Mouse (Mus musculus) CH12.LX (cell line): Measurements from ENCODE around the gene Phf1.

Experiments used
- CTCF ChIP-seq, 2 experiments: IDR thresholded peaks in 1 of 2; conservative IDR thresholded peaks in 1 of 2; 2 replicates each; pipeline ENCODE4 v1.5.1; 2011 to 2012; ENCODE audit warnings: low read depth in 2 of 2, low read length in 2 of 2, improper control_type of control experiment in 1 of 2, inconsistent platforms in 1 of 2, mild to moderate bottlenecking in 1 of 2, moderate library complexity in 1 of 2
- MAX ChIP-seq: IDR thresholded peaks from 2 replicates; pipeline ENCODE4 v1.6.1; 2011; ENCODE audit warnings: low read length, improper control_type of control experiment
- RAD21 ChIP-seq: IDR thresholded peaks from 2 replicates; pipeline ENCODE4 v1.6.1; 2011; ENCODE audit warnings: low read depth, mild to moderate bottlenecking, low read length, improper control_type of control experiment, moderate library complexity
- TCF12 ChIP-seq: IDR thresholded peaks from 2 replicates; pipeline ENCODE4 v1.6.1; 2014; ENCODE audit warnings: low read depth, mild to moderate bottlenecking, inconsistent platforms, low read length, improper control_type of control experiment
- USF2 ChIP-seq: conservative IDR thresholded peaks from 2 replicates; pipeline ENCODE4 v1.6.1; 2011; ENCODE audit warnings: low read depth, low read length, improper control_type of control experiment

DNA sequence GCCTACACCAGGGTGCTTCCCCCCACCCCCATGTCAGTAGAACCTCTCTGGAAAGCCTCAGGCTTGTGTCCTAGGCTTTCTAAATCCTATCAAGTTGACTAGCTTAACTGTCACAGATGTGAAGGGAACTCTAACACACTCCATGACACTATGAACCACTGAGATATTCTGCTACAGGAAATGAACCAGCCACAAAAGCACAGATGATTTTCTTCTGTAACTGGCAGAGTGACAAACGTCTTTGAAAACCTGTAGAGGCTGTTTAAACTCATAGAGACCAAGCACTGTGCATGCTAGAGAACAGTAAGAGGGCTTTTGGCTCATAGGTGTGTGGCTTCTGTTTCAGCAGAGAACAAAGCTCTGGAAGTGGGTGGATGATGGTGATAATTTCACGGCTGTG is 48.2 kb downstream of the Phf1 start:
- TF ChIP-seq TCF12 = no peak
- no peak for TF ChIP-seq CTCF (conservative IDR thresholded peaks at IDR 0.05 in 1 of 2, IDR thresholded peaks at IDR 0.05 in 1 of 2; ENCODE audit: low read depth in 2 of 2, low read length in 2 of 2)
- TF ChIP-seq USF2 = no peak
- no peak for TF ChIP-seq MAX
- no peak for TF ChIP-seq RAD21
